Mouse (Mus musculus): ENCODE results near the gene Rabggtb.
"Not testable (repeated sequence)": the region's sequence is repeated elsewhere in the genome, so short reads cannot be mapped to it uniquely, and the experiment has no call there.

The Rabggtb gene

GRCm38 (mm10) chr3:153871396-153871795, 41.4 kb downstream of the Rabggtb start:
- intact Hi-C loops (cut with DNase I), result no loop called here

- intact Hi-C loops (cut with DNase I), result no loop called here
Measured at GRCm38 (mm10) chr3:153867149-153868136, 45.4 kb downstream of the Rabggtb start.

GRCm38 (mm10) chr3:153864636-153865429, 48.0 kb downstream of the Rabggtb start:
- intact Hi-C loops (cut with DNase I), result no loop called here

- intact Hi-C loops (cut with DNase I), result no loop called here
Measured at GRCm38 (mm10) chr3:153863816-153864215, 49.0 kb downstream of the Rabggtb start.

DNA sequence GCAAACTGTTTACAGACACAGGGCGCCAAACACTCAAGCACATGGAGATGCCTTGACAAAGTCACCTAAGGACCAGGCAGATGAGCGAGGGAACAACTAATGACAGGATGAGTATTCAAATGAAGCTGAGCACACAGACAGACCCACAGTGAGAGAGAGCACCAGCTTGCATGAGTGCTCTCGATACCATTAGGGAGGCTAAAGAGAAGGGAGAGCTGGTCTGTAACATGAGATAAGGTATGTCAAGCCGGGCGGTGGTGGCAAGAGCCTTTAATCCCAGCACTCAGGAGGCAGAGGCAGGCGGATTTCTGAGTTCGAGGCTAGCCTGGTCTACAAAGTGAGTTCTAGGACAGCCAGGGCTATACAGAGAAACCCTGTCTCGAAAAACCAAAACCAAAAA, 52.4 kb downstream of the Rabggtb start:
- intact Hi-C loops (cut with DNase I), result not testable (repeated sequence)

DNA sequence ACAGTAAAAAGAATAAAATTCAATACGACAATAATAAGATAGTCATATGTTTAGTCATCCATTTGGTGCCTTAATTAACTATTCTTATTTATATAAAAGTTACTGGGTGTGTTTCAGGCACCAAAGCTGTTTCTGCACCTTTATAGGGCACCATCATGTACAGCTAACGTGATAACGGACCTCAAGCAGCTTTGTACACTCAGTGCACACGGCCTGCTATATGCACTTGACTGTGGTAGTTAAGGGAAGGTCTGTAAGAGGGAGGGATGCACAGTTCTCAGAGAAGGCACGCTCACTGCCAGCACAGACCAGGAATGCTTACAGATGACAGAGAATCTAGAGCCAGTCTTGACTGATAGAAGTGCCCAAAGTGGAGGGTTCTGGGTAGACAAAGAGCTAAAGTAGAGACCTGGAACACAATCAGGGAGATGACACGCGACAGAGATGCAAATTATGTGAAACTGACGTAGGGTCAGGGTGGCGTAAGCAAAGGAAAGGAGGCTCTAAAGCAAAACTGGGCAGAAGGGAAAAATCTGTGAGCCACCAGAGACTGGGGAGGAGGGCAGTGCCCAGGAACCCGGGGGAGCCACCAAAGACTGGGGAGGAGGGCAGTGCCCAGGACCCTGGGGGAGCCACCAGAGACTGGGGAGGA, 54.3 kb downstream of the Rabggtb start:
- intact Hi-C loops (cut with DNase I), result no loop called here
